Mouse (Mus musculus) limb, embryonic 14.5 days (tissue): Measurements from ENCODE around the gene Atp6v1b1. TPM values are rescaled to one million over a fixed set of nuclear protein-coding genes. Genes with fewer than 3 reads are reported as not detected.

Experiments
- ATAC-seq: fragments of 200-750 bp; cut with Nextera tagmentation; 2 replicates; pipeline ENCODE4 v1.8.0; 2017; ENCODE audit warnings: low read depth, moderate number of reproducible peaks, moderate TSS enrichment; ENCODE audit not compliant: low FRiP score
- DNase-seq: peaks from one replicate; pipeline ENCODE4 v3.0.0-alpha.2; 2015; ENCODE audit warnings: low spot score
- H3K27ac ChIP-seq: fragments of 300-500 bp; sonication (generic); replicated peaks from 2 replicates; pipeline ENCODE4 v1.5.1; 2014; ENCODE audit warnings: low read depth, mild to moderate bottlenecking, low read length, moderate library complexity, mixed read lengths
- H3K27me3 ChIP-seq: fragments of 300-500 bp; sonication (generic); 2 replicates; pipeline ENCODE4 v1.6.1; 2014; ENCODE audit warnings: low read length, mixed read lengths; ENCODE audit not compliant: control insufficient read depth, insufficient read depth
- H3K36me3 ChIP-seq: fragments of 300-500 bp; sonication (generic); 2 replicates; pipeline ENCODE4 v1.6.1; 2014; ENCODE audit warnings: mild to moderate bottlenecking, low read length, moderate library complexity, mixed read lengths; ENCODE audit not compliant: control insufficient read depth, insufficient read depth
- H3K4me1 ChIP-seq: fragments of 300-500 bp; sonication (generic); 2 replicates; pipeline ENCODE4 v1.6.1; 2014; ENCODE audit warnings: antibody characterized with exemption, low read length, mixed read lengths; ENCODE audit not compliant: control insufficient read depth, insufficient read depth
- H3K4me2 ChIP-seq: fragments of 300-500 bp; sonication (generic); replicated peaks from 2 replicates; pipeline ENCODE4 v1.6.1; 2014; ENCODE audit warnings: low read depth, mild to moderate bottlenecking, low read length, moderate library complexity; ENCODE audit not compliant: severe bottlenecking
- H3K4me3 ChIP-seq: fragments of 300-500 bp; sonication (generic); replicated peaks from 2 replicates; pipeline ENCODE4 v1.5.1; 2014; ENCODE audit warnings: low read length
- H3K9ac ChIP-seq: fragments of 300-500 bp; sonication (generic); 2 replicates; pipeline ENCODE4 v1.6.1; 2014; ENCODE audit warnings: mild to moderate bottlenecking, low read depth, low read length, moderate library complexity; ENCODE audit not compliant: severe bottlenecking
- H3K9me3 ChIP-seq: fragments of 300-500 bp; sonication (generic); 2 replicates; pipeline ENCODE4 v1.6.1; 2016; ENCODE audit warnings: low read length; ENCODE audit not compliant: control insufficient read depth
- POLR2A ChIP-seq: fragments of 200-500 bp; IDR thresholded peaks from 2 replicates; pipeline ENCODE4 v1.8.0; 2012; ENCODE audit warnings: inconsistent platforms, mild to moderate bottlenecking, moderate library complexity, borderline replicate concordance; ENCODE audit not compliant: insufficient read depth, insufficient read length; ENCODE audit errors: extremely low read depth
- WGBS: fragments of 180-500 bp; shearing (Covaris S2); extraction: QIAGEN DNeasy Blood & Tissue Kit; methylation state at CpG from one replicate; pipeline ENCODE4 v1.1.7; 2014; 5-methylcytosine and 5-hydroxymethylcytosine counted together
- polyA plus RNA-seq, 2 experiments: library from polyadenylated mRNA; depleted of rRNA in 1 of 2; stranded (reverse) in 1 of 2; unstranded in 1 of 2; fragments of >200 nt; fragmentation: Nextera tagmentation in 1 of 2; extraction: Ambion mirVana in 1 of 2; gene quantifications; 2 replicates each; pipeline versions ENCODE4 v1.2.1 to v1.2.3; 2012 to 2014

Gene Atp6v1b1
- polyA plus RNA-seq, 2 experiments: 0.05 TPM; not detected in 1

DNA sequence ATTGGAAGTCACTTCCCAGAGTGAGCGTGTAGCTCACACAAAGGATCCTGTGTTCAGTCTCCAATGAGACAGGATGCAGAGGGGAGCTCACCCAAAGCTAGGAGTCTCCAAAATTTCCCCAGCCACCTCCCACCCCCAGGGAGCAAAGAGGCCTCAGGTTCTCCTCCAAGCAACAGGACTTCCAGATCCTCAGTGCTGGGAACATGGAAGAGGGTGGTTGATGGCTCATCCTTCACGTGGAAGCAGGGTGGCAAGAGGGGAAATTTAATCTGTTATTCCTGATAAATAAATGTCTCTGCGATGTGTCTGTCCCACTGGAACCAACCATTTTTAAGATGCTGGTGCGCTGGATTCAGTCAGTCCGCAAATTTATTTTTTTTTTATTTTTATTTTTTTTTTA lies 38.1 kb upstream of the Atp6v1b1 start:
- H3K4me3 ChIP-seq: no peak overlapping the region; the same call in 1 of the 2 replicates
- no peaks in the 10 kb centered on the region for H3K4me1 ChIP-seq
- H3K27me3 ChIP-seq: peaks cover 94% of the 10 kb centered on the region
- no peaks in the 10 kb centered on the region for H3K36me3 ChIP-seq
- no peak for DNase-seq
- H3K9me3 ChIP-seq: no peaks in the 10 kb centered on the region
- WGBS: 25% methylated on average over 5 of the region's 5 CpGs
- no peak for ATAC-seq
- TF ChIP-seq POLR2A: no peak
- no peak overlapping the region for H3K9ac ChIP-seq
- H3K27ac ChIP-seq: no peak overlapping the region
- H3K4me2 ChIP-seq: no peak overlapping the region

DNA sequence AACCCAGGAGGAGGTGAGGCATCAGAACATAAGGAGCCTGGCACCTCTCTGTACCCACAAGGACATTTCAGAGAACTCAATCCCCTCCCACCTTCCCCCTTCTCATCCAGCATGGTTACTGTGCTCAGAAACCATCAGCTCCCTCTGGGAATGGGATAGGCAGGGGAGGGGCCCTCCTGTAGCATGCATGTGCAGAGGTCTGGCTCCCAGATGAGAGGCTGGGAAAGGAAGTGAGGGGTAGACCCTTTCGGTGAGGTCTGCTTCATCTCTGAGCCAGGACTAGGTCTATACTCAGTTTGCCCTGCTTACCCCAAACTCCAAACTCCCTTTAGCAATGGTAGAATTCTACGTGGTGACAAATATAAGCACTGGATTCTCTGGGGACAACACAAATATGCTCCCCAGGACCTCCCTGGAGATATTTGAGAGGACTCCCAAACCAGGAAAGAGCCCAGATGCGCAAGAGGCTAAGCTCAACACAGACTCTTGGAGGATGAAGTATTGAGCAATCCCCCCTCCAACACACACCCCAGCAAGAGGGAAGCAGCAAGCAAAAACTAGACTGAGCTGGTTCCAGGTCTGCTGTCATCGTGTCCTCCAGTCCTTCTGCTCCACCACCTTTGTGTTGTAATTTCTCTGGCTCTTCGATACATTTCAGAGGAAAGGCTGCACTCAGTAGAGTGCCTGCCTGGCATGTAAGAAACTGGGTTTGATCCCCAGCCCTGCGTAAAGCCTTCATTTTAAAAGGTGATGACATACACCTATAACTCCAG lies 34.9 kb upstream of the Atp6v1b1 start:
- Histone ChIP-seq H3K27ac (no peak overlapping the region), H3K9me3 (no peaks in the 10 kb centered on the region), H3K9ac (no peak overlapping the region), H3K4me2 (no peak overlapping the region), H3K4me1 (peaks cover 10% of the 10 kb centered on the region; the same call in 1 of the 2 replicates), H3K36me3 (no peaks in the 10 kb centered on the region), H3K27me3 (peaks cover 99% of the 10 kb centered on the region), H3K4me3 (no peak overlapping the region)
- ATAC-seq: no peak
- 5% methylated on average over 6 of the region's 6 CpGs for WGBS
- no peak for DNase-seq
- no peak for TF ChIP-seq POLR2A

DNA sequence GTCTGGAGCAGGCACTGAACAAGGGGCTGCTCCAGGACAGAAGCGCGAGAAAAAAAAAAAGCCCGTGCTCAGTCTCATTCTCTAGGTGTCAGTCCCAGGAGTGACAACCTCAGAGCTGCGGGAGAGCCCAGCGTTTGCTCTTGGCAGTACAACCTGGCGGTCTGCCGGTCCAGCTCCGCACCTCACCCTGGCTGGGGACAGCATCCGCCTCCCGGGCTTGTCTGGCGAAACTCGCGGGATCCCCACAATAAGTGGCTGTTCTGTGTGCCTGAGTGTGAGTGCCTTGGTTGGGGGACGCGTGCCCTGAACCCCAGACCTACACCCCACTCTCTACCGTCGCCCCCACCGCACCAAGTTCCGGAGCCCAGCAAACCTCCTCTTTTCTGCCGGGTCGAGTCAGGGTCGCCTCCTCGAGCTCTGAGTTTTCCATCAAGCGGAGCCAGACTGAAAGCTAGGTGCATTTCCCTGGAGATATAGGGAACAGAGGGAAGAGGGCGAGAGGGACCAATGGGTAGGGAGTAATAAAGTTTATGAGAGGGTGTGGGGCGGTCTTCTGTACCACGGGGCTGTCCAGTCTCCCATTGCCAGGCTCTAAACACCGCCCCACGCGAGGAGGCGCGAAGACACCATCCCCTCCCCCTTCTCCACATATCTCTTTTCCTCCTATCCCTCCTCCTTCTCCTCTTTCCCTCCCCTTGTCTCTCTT lies 32.3 kb upstream of the Atp6v1b1 start:
- no peak for ATAC-seq
- H3K4me1 ChIP-seq: peaks cover 17% of the 10 kb centered on the region

DNA sequence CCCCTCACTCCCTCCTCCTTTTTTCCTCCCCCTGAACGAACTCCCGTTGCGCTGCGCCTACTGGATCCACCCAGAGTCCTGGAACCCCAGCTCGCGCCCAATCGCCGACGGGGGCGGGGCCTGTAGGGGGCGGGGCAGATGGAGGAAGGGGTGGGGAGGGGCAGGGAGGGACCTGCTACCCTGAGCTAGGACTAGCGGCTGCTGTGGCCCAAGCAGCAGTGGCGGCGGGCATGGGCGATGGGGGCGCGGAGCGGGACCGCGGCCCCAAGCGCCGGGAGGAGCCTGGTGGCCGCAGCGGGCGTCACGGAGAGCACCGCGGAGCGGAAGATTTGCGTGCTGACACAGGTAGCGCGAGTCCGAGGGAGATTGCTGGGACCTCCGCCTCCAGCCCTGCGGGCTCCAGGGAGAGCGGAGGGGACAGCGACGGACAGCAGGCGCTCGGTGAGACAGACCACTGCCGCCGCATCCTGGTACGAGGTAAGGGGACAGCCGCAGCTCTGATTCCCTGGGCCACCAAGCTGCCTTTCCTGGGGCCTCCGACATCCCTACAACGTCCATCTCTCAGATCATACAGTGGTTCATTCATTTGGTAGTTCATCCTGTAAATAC lies 31.6 kb upstream of the Atp6v1b1 start, which contains the start of gene Vax2:
Gene Vax2, plus strand, starts transcription at position 198 of the 609 bp plus-strand sequence.
- Histone ChIP-seq H3K9me3 (no peaks in the 10 kb centered on the region), H3K27me3 (peaks cover 98% of the 10 kb centered on the region), H3K27ac (no peak within 1 kb of the TSS), H3K9ac (no peak within 1 kb of the TSS), H3K36me3 (no peaks in the 10 kb centered on the region), H3K4me2 (peak within 1 kb of the TSS; percentile 76), H3K4me3 (peak within 1 kb of the TSS; percentile 41), H3K4me1 (peaks cover 17% of the 10 kb centered on the region)
- ATAC-seq (peak; percentile 84), DNase-seq (peak; percentile 71)
- WGBS: under 1% methylated on average over 39 of the region's 46 CpGs
- TF ChIP-seq POLR2A: no peak

More for the DNA sequence above, 32.3 kb upstream of the Atp6v1b1 start:
- Histone ChIP-seq H3K4me3 (peak overlapping the region; percentile 41), H3K27ac (no peak overlapping the region), H3K4me2 (peak overlapping the region; percentile 76), H3K9me3 (no peaks in the 10 kb centered on the region), H3K36me3 (no peaks in the 10 kb centered on the region), H3K9ac (no peak overlapping the region), H3K27me3 (peaks cover 98% of the 10 kb centered on the region)
- no peak for DNase-seq
- TF ChIP-seq POLR2A: no peak
- under 1% methylated on average over 29 of the region's 32 CpGs for WGBS

DNA sequence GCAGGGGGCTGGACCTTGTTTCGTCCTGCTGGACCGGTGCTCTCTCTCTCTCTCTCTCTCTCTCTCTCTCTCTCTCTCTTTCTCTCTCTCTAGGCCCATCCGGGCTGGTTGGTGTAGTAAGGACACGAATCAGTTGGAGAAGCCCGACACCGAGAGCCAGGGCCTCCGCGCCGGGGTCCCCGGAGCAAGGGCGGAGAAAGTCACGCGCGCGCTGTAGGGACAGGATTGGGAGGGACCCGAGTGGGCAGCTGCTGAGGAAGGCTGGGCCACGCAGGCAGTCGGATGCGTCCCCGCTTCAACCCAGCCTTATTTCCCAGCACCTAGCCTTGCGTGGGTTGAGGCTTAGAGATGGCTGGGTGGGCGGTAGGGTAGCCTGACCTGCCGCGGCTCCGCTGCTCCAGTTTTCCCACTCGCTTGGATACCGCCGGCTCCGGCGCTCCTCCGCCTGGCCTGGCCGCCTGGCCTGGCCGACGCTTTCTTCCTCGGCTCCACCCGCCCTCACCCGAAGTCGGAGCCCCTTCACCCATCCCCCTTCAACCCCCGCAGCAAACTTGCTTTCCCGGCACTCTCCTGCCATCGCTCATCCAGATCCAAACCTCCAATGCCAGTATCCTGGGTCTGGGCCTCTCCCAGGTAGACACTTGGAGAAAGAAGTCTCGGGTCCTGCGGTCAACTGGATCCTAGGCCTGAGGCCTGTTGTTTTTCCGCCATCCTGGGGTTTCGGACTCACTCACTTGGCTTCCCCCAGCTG lies 30.9 kb upstream of the Atp6v1b1 start:
- Histone ChIP-seq H3K4me2 (peak overlapping the region; percentile 76), H3K36me3 (no peaks in the 10 kb centered on the region), H3K9ac (no peak overlapping the region), H3K27ac (no peak overlapping the region), H3K4me3 (peak overlapping the region; percentile 41), H3K4me1 (peaks cover 17% of the 10 kb centered on the region), H3K9me3 (no peaks in the 10 kb centered on the region), H3K27me3 (peaks cover 98% of the 10 kb centered on the region)
- no peak for DNase-seq
- WGBS: 4% methylated on average over 45 of the region's 45 CpGs
- no peak for ATAC-seq
- no peak for TF ChIP-seq POLR2A
